Mouse (Mus musculus) 3T3-L1 (cell line): ENCODE measurements around the gene Fam171a2.
"Not testable (repeated sequence)": the region's sequence is repeated elsewhere in the genome, so short reads cannot be mapped to it uniquely, and the experiment has no call there.

Experiments
- DNase-seq: peaks from one replicate; pipeline ENCODE4 v3.0.0-alpha.2; 2015; ENCODE audit warnings: low read depth, low spot score

Gene Fam171a2

GRCm38 (mm10) chr11:102411061-102411460 is 36.4 kb downstream of the Fam171a2 start:
- DNase-seq = peak; percentile 58

DNA sequence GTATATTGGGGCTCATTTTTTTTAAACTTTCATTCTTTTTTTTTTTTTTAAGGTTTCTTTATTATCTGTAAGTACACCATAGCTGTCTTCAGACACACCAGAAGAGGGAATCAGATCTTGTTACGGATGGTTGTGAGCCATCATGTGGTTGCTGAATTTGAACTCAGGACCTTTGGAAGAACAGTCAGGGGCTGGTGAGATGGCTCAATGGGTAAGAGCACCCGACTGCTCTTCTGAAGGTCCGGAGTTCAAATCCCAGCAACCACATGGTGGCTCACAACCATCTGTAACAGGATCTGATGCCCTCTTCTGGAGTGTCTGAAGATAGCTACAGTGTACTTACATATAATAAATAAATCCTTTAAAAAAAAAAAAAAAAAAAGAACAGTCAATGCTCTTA is 37.1 kb downstream of the Fam171a2 start:
- not testable (repeated sequence) for DNase-seq

DNA sequence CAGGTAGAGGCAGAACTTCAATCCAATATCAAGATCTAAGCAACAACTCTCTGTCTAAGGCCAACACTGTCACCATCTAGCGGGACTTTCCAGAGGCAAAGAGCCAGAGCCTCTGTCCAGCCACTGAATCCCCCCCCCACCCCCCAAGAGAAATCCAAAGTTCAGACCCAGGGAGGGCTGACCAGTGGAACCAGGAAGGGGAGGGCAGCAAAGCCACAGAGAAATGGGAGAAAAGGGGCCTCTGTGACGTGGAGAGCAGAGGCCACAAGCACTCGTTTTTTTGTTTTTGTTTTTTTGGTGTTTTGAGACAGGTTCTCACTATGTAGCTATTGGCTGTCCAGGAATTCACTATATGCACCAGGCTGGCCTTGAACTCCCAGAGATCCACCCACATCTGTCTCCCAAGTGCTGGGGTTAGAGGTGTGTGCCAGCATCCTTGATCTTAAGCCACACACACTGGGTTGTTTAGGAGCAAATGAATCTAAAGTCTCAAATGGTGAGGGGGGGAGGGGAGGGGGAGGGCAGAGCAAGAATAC is 37.6 kb downstream of the Fam171a2 start:
- DNase-seq = no peak

DNA sequence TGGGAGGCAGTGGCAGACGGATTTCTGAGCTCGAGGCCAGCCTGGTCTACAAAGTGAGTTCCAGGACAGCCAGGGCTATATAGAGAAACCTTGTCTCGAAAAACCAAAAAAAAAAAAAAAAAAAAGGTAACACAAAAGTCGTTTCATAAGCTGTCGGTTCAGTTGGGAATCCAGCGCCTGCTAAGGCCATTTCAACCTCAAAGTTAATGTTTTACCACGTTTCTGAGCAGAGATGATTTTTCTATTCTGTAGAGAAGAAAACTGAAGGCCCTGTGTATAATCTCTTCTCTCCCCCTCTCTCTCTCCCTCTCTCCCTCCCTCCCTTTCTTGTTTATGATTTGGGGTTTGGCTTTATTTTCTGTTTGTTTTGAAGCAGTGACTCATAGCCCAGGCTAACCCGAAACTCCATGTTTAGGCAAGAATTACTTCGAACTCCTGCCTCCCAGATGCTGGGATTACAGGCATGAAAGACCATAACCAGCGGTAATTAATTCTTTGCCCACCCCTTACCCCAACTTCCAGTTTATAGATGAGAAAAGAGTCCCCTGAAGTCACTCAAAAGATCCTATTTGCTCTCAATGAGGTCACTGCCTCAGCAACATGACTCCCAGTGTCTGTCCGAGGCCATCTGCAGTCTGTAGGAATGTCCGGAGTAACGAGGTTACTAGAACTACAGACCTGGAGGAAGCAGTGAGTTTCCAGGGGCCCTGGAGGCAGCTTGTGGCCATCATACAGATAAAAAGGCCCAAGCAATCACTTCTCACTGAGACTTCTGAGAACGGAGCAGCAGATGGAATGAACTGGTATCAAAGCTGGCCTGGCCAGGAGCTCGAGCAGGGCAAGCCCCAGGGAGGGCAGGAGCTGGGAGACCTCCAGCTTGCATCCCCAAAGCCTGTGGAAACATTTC is 38.3 kb downstream of the Fam171a2 start:
- peak; percentile 54 for DNase-seq

DNA sequence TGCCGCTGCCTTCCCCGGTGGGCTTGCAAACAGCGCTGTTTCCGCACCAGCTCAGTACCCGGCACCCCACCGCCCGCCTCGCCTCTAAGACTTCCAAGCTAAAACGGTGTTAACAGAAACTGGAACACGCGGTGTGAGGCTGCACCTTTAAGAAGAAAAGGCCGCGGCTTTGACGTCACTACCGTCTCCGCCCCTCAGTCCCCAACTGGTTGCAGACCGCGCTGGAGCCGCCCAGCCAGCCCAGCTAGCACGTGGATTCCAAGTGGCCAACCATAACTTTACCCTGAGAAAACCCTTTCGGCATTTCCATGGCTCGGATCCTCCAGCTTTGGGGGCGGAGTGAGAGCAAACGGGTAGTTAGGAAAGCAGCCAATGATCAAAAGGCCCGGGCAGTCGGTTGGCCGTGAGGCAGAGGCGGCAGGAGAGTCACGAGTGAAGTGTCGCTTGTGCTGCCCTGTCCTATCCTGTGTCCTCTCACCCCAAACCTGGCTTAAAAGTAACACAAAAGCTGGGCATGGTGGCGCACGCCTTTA is 39.1 kb downstream of the Fam171a2 start:
- peak; percentile 100 for DNase-seq

DNA sequence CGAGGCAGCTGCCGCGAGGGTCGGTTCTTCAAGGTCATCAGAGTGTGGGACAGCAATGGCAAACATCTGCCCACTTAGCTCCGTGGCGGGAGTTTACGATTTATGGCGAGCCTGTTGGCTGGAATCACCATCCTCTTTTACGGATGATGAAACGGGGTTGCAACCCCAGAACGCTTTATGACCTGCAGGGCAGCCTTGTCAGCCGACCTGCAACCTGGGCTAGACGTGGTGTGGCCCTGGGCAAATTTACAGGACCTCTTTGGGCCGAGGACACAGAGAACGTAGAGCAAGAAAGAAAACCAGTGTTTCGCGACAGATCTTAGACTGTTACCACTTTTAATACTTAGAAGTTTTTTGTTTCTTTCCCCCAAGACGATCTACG is 39.7 kb downstream of the Fam171a2 start, which contains the start of gene Slc25a39:
TSS of gene Slc25a39 (minus strand) at position 113 of the 382 bp plus-strand sequence.
- peak; percentile 81 for DNase-seq

GRCm38 (mm10) chr11:102406900-102407833 is 40.3 kb downstream of the Fam171a2 start:
- peak; percentile 62 for DNase-seq

DNA sequence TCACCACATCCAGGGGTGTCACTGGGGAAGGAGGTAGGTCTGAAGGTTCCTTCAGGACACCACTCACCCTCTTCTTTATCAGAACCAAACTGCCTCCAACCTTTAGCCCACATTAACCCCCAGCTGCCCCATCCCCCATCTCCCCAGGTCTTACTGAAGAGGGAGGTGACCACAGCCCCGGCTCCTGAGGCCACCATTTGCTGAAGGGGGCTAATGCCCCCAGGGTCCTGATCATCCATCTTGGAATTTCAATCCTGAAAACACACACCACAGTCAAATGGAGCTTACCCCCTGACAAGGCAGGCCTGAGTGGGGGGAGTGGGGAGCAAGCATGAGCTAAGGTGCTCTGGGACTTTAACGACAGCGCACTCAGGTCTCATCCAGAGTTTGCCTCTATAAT is 41.1 kb downstream of the Fam171a2 start:
- DNase-seq = no peak

GRCm38 (mm10) chr11:102405544-102406285 is 41.8 kb downstream of the Fam171a2 start:
- no peak for DNase-seq

- no peak for DNase-seq
These were observed 43.1 kb downstream of the Fam171a2 start for GRCm38 (mm10) chr11:102404161-102405010.

GRCm38 (mm10) chr11:102403657-102404056 is 43.8 kb downstream of the Fam171a2 start:
- DNase-seq = no peak

DNA sequence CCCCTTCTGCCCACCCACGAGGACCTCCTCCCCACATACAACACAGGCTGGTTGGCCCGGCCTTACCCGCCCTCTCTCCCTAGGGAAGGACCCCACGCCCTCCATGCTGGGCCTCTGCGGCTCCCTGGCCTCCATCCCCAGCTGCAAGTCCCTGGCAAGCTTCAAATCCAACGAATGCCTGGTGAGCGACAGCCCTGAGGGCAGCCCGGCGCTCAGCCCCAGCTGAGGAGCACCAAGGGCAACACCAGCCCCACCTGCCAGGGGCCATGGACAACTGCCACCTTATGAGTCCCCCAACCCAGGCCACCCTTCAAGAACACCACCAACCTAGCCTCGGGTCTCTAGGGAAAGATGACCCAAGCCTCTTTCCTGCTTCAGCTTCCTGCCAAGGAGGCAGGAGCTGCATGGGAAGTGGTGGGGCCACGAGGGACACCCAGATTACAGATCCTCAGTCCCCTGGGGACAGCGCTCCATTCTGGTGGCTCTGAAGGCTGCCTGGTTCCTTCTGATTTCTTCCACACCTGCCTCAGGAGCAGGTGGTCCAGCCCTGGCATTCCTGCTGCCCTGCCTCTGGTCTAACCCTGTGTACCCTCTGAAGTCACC is 45.5 kb downstream of the Fam171a2 start:
- no peak for DNase-seq

DNA sequence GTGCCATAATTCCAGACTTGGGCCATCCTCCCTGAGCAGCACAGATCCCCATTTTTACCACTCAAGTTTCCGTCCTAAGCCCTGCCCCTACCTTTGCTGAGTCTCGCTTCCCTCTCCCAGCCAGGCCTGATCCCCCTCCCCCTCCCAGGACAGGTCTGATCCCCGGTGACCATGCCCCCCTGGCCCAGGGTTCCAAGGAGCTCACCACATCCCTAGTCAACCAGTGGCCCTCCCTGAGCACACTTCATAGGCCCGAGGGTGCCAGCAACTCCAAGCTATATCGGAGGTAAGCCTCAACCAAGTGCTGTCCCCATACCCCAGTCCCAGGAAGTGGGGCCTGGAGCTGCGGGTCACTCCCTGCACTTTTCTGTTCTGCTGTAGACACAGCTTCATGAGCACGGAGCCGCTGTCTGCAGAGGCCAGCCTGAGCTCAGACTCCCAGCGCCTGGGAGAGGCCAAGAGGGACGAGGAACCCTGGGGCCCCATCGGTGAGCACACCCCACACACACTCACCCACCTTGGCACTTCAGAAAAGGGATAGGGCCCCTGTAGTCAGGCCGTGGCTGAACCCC is 46.9 kb downstream of the Fam171a2 start:
- no peak for DNase-seq

DNA sequence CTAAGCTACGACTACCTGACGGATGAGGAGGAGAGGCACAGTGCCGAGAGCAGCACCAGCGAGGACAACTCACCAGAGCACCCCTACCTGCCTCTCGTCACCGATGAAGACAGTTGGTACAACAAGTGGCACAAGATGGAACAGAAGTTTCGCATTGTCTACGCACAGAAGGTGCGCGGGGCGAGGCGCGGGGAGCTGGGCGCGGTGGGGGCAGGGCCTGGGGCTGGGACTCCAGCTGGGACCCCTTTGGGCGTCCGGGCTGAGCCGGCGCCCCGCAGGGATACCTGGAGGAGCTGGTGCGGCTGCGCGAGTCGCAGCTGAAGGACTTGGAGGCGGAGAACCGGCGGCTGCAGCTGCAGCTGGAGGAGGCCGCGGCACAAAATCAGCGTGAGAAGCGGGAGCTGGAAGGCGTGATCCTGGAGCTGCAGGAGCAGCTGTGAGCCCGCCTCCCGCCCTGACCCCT is 47.8 kb downstream of the Fam171a2 start:
- no peak for DNase-seq

GRCm38 (mm10) chr11:102399107-102399506 is 48.4 kb downstream of the Fam171a2 start:
- DNase-seq = no peak

- no peak for DNase-seq
These were observed 49.3 kb downstream of the Fam171a2 start for GRCm38 (mm10) chr11:102398007-102398825.

DNA sequence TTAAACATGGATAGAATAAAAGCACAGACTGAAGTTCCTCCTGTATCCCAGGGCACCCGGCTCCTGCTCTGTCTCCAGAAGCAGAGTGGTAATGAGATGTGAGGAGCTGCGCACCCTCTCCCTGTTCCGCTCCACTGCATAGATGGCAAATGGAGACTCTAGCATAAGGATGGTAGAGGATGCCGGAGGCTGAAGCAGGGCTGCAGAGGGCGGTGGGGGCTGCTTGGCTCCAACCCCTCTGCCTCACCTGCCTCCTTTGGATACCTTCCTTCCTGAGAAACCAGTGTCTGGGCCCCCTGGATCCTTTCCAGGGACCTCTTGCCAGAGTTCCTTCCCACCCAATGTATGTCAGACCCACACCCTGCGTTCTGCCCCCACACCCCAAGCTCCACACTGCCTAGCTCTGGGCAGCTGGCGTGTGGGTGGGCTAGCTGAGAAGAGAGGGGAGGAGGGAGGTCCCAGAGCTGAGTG is 50.8 kb downstream of the Fam171a2 start:
- DNase-seq = no peak

- DNase-seq = no peak
These were observed 51.2 kb downstream of the Fam171a2 start for GRCm38 (mm10) chr11:102396263-102396662.
